Mouse (Mus musculus): Measurements from ENCODE around the gene Kif7.

Gene Kif7

GRCm38 (mm10) chr7:79715187-79715981 lies at the start of gene Kif7:
TSS of gene Kif7 (minus strand) at chr7:79715720.
- DNase-seq (ENCODE audit: low spot score in 2 of 2), result peak; percentile 56 to 68

- no peak for DNase-seq (ENCODE audit: low spot score in 2 of 2)
These were observed 46.6 kb upstream of the Kif7 start for GRCm38 (mm10) chr7:79762106-79762505.

GRCm38 (mm10) chr7:79761124-79761876 lies 45.8 kb upstream of the Kif7 start:
- DNase-seq (ENCODE audit: low spot score in 2 of 2), result no peak

- no peak for DNase-seq (ENCODE audit: low spot score in 2 of 2)
These were observed 44.2 kb upstream of the Kif7 start for GRCm38 (mm10) chr7:79759766-79760165.

DNA sequence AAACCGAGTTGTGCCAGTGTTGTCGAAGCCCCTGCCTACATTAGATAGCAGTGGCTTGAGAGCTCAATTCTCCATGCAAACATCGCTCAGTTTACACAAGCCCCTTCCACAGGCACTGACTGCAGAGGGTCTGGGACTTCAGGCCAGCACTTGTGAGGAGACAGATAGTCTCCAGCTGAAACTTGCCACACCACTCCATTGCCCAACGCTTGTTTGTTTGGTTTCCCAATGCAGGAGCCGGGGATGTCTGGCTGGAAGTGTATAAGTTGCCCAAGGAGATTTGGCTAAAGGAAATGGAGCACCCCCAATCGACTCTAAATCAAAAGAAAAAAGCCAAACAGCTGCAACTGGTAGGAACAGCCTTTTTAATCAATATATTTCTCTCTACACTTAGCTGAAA lies 42.7 kb upstream of the Kif7 start:
- DNase-seq (ENCODE audit: low spot score in 2 of 2), result no peak

DNA sequence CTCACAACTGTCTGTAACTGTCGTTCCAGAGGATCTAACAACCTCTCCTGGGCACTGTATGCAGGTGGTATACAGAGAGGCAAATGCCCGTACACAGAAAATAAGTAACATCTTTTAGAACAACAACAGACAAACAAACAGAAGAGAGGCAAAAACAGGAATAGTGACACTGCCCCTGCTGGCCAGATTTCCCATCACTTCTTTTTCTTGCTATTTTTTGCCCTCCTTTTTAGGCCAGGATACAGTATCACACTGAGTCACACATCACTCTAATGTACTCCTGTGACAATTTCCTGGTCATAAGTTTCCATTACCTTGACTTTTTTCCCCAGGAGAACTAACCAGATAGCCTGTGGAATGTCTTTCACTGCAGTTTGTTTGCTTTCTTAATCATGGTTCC lies 40.8 kb upstream of the Kif7 start:
- no peak for DNase-seq (ENCODE audit: low spot score in 2 of 2)

GRCm38 (mm10) chr7:79749511-79749910 lies 34.0 kb upstream of the Kif7 start:
- DNase-seq (ENCODE audit: low spot score in 2 of 2), result no peak

- DNase-seq (ENCODE audit: low spot score in 2 of 2), result no peak
These were observed 32.1 kb upstream of the Kif7 start for GRCm38 (mm10) chr7:79747659-79748058.

GRCm38 (mm10) chr7:79744585-79744984 lies 29.1 kb upstream of the Kif7 start:
- no peak for DNase-seq (ENCODE audit: low spot score in 2 of 2)

DNA sequence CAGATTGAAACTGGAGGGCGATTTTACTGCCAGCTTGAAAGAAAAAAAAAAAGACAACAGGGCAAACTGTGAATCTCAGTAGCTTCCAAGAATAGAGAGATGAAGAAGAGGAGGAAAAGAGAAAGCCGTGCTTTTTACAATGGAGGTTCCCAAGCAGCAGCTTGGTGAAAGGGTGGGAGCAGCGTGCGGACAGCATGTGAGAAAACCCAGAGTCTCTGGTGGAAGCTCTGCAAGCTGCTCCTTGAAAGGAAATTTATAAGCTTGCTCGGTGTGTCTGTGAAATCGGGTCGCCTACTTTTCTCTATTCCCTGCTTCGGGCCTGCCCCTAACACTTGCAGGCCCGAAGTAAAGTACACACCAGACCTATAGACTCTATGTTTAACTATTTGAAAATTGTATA lies 28.5 kb upstream of the Kif7 start:
- DNase-seq (ENCODE audit: low spot score in 2 of 2), result no peak

- peak; percentile 70 to 71 for DNase-seq (ENCODE audit: low spot score in 2 of 2)
These were observed 27.4 kb upstream of the Kif7 start, which contains the start of the genes Pex11a and Wdr93 for GRCm38 (mm10) chr7:79742659-79743536. TSS of gene Pex11a (minus strand) at chr7:79743131. TSS of gene Wdr93 (plus strand) at chr7:79743163.

DNA sequence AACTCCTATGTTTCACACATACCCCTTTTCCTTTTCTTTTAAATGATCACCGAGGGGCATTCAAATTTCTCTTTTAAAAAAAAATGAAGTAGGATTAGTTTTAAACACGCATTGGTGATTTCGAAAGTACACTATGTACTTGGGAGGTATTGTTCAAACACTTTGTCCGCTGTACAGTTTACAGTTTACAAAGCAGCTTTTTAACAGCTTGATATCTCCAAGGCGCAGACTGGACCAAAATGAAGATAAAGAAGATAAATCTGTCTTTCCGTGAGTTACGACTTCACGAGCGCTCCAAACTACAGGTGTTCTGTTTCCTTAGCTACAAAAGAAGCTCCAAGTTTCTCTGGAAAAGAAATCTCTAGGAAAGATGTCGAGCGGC lies 26.7 kb upstream of the Kif7 start:
- DNase-seq (ENCODE audit: low spot score in 2 of 2), result no peak

DNA sequence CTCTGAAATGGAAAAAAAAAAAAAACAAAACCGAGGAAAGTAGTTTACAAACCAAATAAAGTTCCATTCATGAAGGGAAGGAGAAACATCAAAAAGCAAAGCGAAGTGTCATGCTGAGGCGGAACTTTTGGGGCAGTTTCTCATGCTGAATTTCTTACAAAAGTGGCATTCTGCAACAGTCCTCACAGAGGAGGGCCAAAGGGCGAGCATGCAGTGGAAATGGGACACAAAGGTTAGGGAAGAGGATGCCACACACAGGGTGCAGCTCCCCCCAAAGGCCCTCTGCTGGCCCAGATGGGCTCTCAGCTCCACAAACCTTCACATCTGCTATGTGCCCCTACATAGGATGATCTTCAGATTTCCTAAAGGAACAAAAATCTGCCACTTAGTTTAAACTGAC lies 24.8 kb upstream of the Kif7 start:
- no peak for DNase-seq (ENCODE audit: low spot score in 2 of 2)

- no peak for DNase-seq (ENCODE audit: low spot score in 2 of 2)
These were observed 23.4 kb upstream of the Kif7 start for GRCm38 (mm10) chr7:79738913-79739312.

- DNase-seq (ENCODE audit: low spot score in 2 of 2), result no peak
These were observed 21.0 kb upstream of the Kif7 start for GRCm38 (mm10) chr7:79736511-79736910.

GRCm38 (mm10) chr7:79734563-79734962 lies 19.0 kb upstream of the Kif7 start:
- no peak for DNase-seq (ENCODE audit: low spot score in 2 of 2)

GRCm38 (mm10) chr7:79732622-79733021 lies 17.1 kb upstream of the Kif7 start, which contains the start of gene Plin1:
TSS of gene Plin1 (minus strand) at chr7:79732903.
- DNase-seq (ENCODE audit: low spot score in 2 of 2), result no peak

DNA sequence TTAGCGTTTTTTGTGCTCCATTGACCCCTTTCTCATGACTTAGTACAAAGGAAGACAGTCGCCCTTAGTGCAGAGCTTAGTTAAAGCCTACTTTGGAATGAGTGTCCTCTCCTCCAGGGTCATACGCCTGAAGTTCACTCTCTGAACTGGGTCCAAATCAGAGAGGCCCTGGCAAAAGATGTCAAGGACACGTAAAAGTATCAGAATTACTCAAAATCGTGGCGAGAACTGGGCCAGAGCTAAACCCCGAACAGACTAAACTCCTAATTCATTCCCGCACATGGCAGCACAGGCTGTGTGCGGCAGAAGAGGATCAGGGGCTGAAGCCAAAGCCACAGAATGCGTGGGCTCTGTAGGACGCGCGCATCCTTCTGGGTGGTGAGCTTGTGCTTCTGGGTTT lies 15.9 kb upstream of the Kif7 start:
- DNase-seq (ENCODE audit: low spot score in 2 of 2), result no peak

GRCm38 (mm10) chr7:79729743-79730370 lies 14.3 kb upstream of the Kif7 start:
- no peak for DNase-seq (ENCODE audit: low spot score in 2 of 2)

DNA sequence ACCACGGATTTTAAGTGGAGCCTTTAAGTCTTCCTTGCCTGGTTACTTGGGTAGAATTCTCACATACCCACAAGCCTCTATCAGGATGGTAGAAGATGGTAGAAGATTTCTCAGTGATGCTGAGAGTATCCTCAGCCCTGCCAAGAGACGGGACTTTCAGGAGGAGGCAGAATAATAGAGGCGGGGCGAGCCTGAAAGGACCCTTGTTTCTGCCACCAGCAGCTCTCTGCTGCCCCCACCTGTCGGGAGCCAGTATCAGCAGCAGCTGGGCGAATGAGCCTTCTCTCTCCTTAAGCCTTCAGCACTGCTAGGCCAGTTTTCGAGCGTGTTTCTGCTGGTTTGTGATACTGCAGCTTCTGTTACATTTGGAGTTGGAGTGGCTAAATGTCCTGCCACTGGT lies 13.6 kb upstream of the Kif7 start:
- DNase-seq (ENCODE audit: low spot score in 2 of 2), result peak in 1 of 2 experiments; percentile 60

- peak in 1 of 2 experiments; percentile 55 for DNase-seq (ENCODE audit: low spot score in 2 of 2)
These were observed 12.7 kb upstream of the Kif7 start for GRCm38 (mm10) chr7:79728219-79728618.

Data from frontal cortex, postnatal 10 days (tissue).